Mouse (Mus musculus): ENCODE results near the gene Mgat5. TPM values are rescaled to one million over a fixed set of nuclear protein-coding genes. Genes with fewer than 3 reads are reported as not detected.

Gene Mgat5
- polyA plus RNA-seq, 1 experiment: 13.1 TPM

GRCm38 (mm10) chr1:127320956-127321355, 116.1 kb downstream of the Mgat5 start:
- no peaks in the 10 kb centered on the region for H3K36me3 ChIP-seq (ENCODE audit: control insufficient read depth, insufficient read depth, low read length)
- no peaks in the 10 kb centered on the region for H3K4me1 ChIP-seq (ENCODE audit: control insufficient read depth, insufficient read depth, low read length)
- no peak overlapping the region for H3K4me3 ChIP-seq (ENCODE audit: insufficient read depth, low read depth, low read length)
- 74% methylated on average over 10 of the region's 10 CpGs for WGBS
- no peaks in the 10 kb centered on the region for H3K27me3 ChIP-seq (replicated peaks; ENCODE audit: control insufficient read depth, insufficient read depth, low read length)
- DNase-seq: no peak
- TF ChIP-seq POLR2A (IDR thresholded peaks at IDR 0.05; ENCODE audit: low read depth, low read length) (no peak), CTCF (conservative IDR thresholded peaks at IDR 0.05; ENCODE audit: insufficient read depth, insufficient read length, low read depth, low read length) (no peak)
- no peak overlapping the region for H3K27ac ChIP-seq (ENCODE audit: insufficient read depth, low read depth, low read length)

- peak overlapping the region; percentile 21; the same call in 1 of the 2 replicates for H3K27ac ChIP-seq (ENCODE audit: insufficient read depth, low read depth, low read length)
- no peak overlapping the region for H3K4me3 ChIP-seq (ENCODE audit: insufficient read depth, low read depth, low read length)
- H3K27me3 ChIP-seq (replicated peaks; ENCODE audit: control insufficient read depth, insufficient read depth, low read length): no peaks in the 10 kb centered on the region
- DNase-seq: no peak
- no peak for TF ChIP-seq CTCF (conservative IDR thresholded peaks at IDR 0.05; ENCODE audit: insufficient read depth, insufficient read length, low read depth, low read length)
- no peak for TF ChIP-seq POLR2A (IDR thresholded peaks at IDR 0.05; ENCODE audit: low read depth, low read length)
- WGBS: 44% methylated on average over 3 of the region's 3 CpGs
- no peaks in the 10 kb centered on the region for H3K36me3 ChIP-seq (ENCODE audit: control insufficient read depth, insufficient read depth, low read length)
- H3K4me1 ChIP-seq (ENCODE audit: control insufficient read depth, insufficient read depth, low read length): no peaks in the 10 kb centered on the region
Observed at GRCm38 (mm10) chr1:127321638-127322037, 116.8 kb downstream of the Mgat5 start.

- no peaks in the 10 kb centered on the region for H3K27me3 ChIP-seq (replicated peaks; ENCODE audit: control insufficient read depth, insufficient read depth, low read length)
- TF ChIP-seq POLR2A (IDR thresholded peaks at IDR 0.05; ENCODE audit: low read depth, low read length): no peak
- TF ChIP-seq CTCF (conservative IDR thresholded peaks at IDR 0.05; ENCODE audit: insufficient read depth, insufficient read length, low read depth, low read length): no peak
- H3K4me1 ChIP-seq (ENCODE audit: control insufficient read depth, insufficient read depth, low read length): no peaks in the 10 kb centered on the region
- WGBS: 55% methylated on average over 5 of the region's 5 CpGs
- H3K36me3 ChIP-seq (ENCODE audit: control insufficient read depth, insufficient read depth, low read length): no peaks in the 10 kb centered on the region
- no peak overlapping the region; the same call in 1 of the 2 replicates for H3K27ac ChIP-seq (ENCODE audit: insufficient read depth, low read depth, low read length)
- DNase-seq: no peak
- no peak overlapping the region for H3K4me3 ChIP-seq (ENCODE audit: insufficient read depth, low read depth, low read length)
Observed at GRCm38 (mm10) chr1:127322169-127322805, 117.5 kb downstream of the Mgat5 start.

- WGBS: 83% methylated on average over 8 of the region's 8 CpGs
- H3K36me3 ChIP-seq (ENCODE audit: control insufficient read depth, insufficient read depth, low read length): no peaks in the 10 kb centered on the region
- no peak overlapping the region for H3K27ac ChIP-seq (ENCODE audit: insufficient read depth, low read depth, low read length)
- no peak overlapping the region for H3K4me3 ChIP-seq (ENCODE audit: insufficient read depth, low read depth, low read length)
- H3K27me3 ChIP-seq (replicated peaks; ENCODE audit: control insufficient read depth, insufficient read depth, low read length): no peaks in the 10 kb centered on the region
- peaks cover 3% of the 10 kb centered on the region; the same call in 1 of the 2 replicates for H3K4me1 ChIP-seq (ENCODE audit: control insufficient read depth, insufficient read depth, low read length)
- TF ChIP-seq CTCF (conservative IDR thresholded peaks at IDR 0.05; ENCODE audit: insufficient read depth, insufficient read length, low read depth, low read length) (no peak), POLR2A (IDR thresholded peaks at IDR 0.05; ENCODE audit: low read depth, low read length) (no peak)
- DNase-seq: no peak
Observed at GRCm38 (mm10) chr1:127325601-127326198, 120.9 kb downstream of the Mgat5 start.

- TF ChIP-seq CTCF (conservative IDR thresholded peaks at IDR 0.05; ENCODE audit: insufficient read depth, insufficient read length, low read depth, low read length) (no peak), POLR2A (IDR thresholded peaks at IDR 0.05; ENCODE audit: low read depth, low read length) (no peak)
- Histone ChIP-seq H3K4me1 (ENCODE audit: control insufficient read depth, insufficient read depth, low read length) (peaks cover 3% of the 10 kb centered on the region; the same call in 1 of the 2 replicates), H3K36me3 (ENCODE audit: control insufficient read depth, insufficient read depth, low read length) (no peaks in the 10 kb centered on the region), H3K4me3 (ENCODE audit: insufficient read depth, low read depth, low read length) (no peak overlapping the region), H3K27me3 (replicated peaks; ENCODE audit: control insufficient read depth, insufficient read depth, low read length) (no peaks in the 10 kb centered on the region), H3K27ac (ENCODE audit: insufficient read depth, low read depth, low read length) (no peak overlapping the region)
- WGBS: 75% methylated on average over 6 of the region's 6 CpGs
- DNase-seq: no peak
Observed at GRCm38 (mm10) chr1:127327773-127328172, 123.0 kb downstream of the Mgat5 start.

GRCm38 (mm10) chr1:127328354-127328875, 123.6 kb downstream of the Mgat5 start:
- Histone ChIP-seq H3K4me3 (ENCODE audit: insufficient read depth, low read depth, low read length) (no peak overlapping the region), H3K27me3 (replicated peaks; ENCODE audit: control insufficient read depth, insufficient read depth, low read length) (no peaks in the 10 kb centered on the region), H3K36me3 (ENCODE audit: control insufficient read depth, insufficient read depth, low read length) (no peaks in the 10 kb centered on the region), H3K4me1 (ENCODE audit: control insufficient read depth, insufficient read depth, low read length) (peaks cover 3% of the 10 kb centered on the region; the same call in 1 of the 2 replicates), H3K27ac (ENCODE audit: insufficient read depth, low read depth, low read length) (no peak overlapping the region)
- TF ChIP-seq POLR2A (IDR thresholded peaks at IDR 0.05; ENCODE audit: low read depth, low read length) (no peak), CTCF (conservative IDR thresholded peaks at IDR 0.05; ENCODE audit: insufficient read depth, insufficient read length, low read depth, low read length) (no peak)
- 51% methylated on average over 5 of the region's 5 CpGs for WGBS
- peak; percentile 53 for DNase-seq

GRCm38 (mm10) chr1:127329810-127330209, 125.0 kb downstream of the Mgat5 start:
- TF ChIP-seq CTCF (conservative IDR thresholded peaks at IDR 0.05; ENCODE audit: insufficient read depth, insufficient read length, low read depth, low read length) (no peak), POLR2A (IDR thresholded peaks at IDR 0.05; ENCODE audit: low read depth, low read length) (no peak)
- no peak for DNase-seq
- WGBS: 86% methylated on average over 6 of the region's 6 CpGs
- Histone ChIP-seq H3K4me1 (ENCODE audit: control insufficient read depth, insufficient read depth, low read length) (peaks cover 3% of the 10 kb centered on the region; the same call in 1 of the 2 replicates), H3K36me3 (ENCODE audit: control insufficient read depth, insufficient read depth, low read length) (no peaks in the 10 kb centered on the region), H3K4me3 (ENCODE audit: insufficient read depth, low read depth, low read length) (no peak overlapping the region), H3K27ac (ENCODE audit: insufficient read depth, low read depth, low read length) (no peak overlapping the region), H3K27me3 (replicated peaks; ENCODE audit: control insufficient read depth, insufficient read depth, low read length) (no peaks in the 10 kb centered on the region)
